Mouse (Mus musculus) embryonic fibroblast, embryonic 13.5 days (primary cell): ENCODE data around the gene 1700025G04Rik.

ENCODE experiments used
- CTCF ChIP-seq: IDR thresholded peaks from 2 replicates; pipeline ENCODE4 v1.5.1; 2011; ENCODE audit warnings: mild to moderate bottlenecking, control low read depth, low read length, moderate library complexity, borderline replicate concordance; ENCODE audit not compliant: insufficient read depth
- POLR2A ChIP-seq: IDR thresholded peaks from 2 replicates; pipeline ENCODE4 v1.6.1; 2011; ENCODE audit warnings: low read depth, mild to moderate bottlenecking, control low read depth, low read length, moderate library complexity

DNA sequence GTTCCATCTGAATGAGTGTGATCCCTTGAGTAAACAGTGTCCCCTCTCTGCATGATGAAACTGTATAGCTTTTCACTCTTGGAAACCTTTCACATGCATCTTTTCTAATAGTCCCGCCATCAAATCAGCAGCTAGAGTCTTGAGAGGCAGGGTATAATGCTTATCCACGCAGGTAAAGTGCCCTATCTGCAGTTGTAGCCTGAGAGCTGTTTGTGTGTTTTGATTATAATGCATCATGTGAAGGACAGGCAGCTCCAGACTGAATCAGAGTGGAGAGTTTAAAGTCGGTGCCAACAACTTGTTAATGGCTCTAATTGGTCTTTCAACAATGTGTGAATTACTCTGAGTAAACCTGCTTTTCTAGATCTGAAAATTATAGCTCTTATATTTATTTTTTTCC is 6.1 kb upstream of the 1700025G04Rik start:
- TF ChIP-seq POLR2A = no peak
- no peak for TF ChIP-seq CTCF
